Mouse (Mus musculus): ENCODE results near the gene Acsm2. TPM values are rescaled to one million over a fixed set of nuclear protein-coding genes. Genes with fewer than 3 reads are reported as not detected.

Acsm2 gene
- polyA plus RNA-seq, 1 experiment: not detected

GRCm38 (mm10) chr7:119617593-119617992, 63.5 kb downstream of the Acsm2 start:
- no peak for TF ChIP-seq CEBPB (IDR thresholded peaks at IDR 0.05; ENCODE audit: low read depth)
- no peak for TF ChIP-seq MAX (IDR thresholded peaks at IDR 0.05)
- no peak for TF ChIP-seq MYOG (IDR thresholded peaks at IDR 0.05; ENCODE audit: control insufficient read depth, extremely low read depth, insufficient read length)
- TF ChIP-seq CTCF (IDR thresholded peaks at IDR 0.05; ENCODE audit: control insufficient read depth, insufficient read depth, insufficient read length): no peak
- no peak for TF ChIP-seq USF1 (IDR thresholded peaks at IDR 0.05; ENCODE audit: low read depth)
- no peak for TF ChIP-seq FOSL1 (IDR thresholded peaks at IDR 0.05; ENCODE audit: insufficient read depth, low read length, poor library complexity, severe bottlenecking)
- TF ChIP-seq MYOD1 (IDR thresholded peaks at IDR 0.05; ENCODE audit: control insufficient read depth, insufficient read length, low read depth): no peak
- Histone ChIP-seq H3K36me3 (ENCODE audit: control insufficient read depth, insufficient read depth) (no peaks in the 10 kb centered on the region), H3ac (ENCODE audit: control insufficient read depth, insufficient read length, low read depth) (no peak overlapping the region), H3K27me3 (ENCODE audit: control insufficient read depth, insufficient read depth, insufficient read length) (no peaks in the 10 kb centered on the region), H3K4me3 (ENCODE audit: insufficient read depth, poor library complexity, severe bottlenecking) (no peak overlapping the region), H3K79me2 (ENCODE audit: control insufficient read depth, insufficient read depth) (no peaks in the 10 kb centered on the region), H3K79me3 (ENCODE audit: low read depth) (no peaks in the 10 kb centered on the region)

GRCm38 (mm10) chr7:119618209-119618935, 64.2 kb downstream of the Acsm2 start:
- Histone ChIP-seq H3ac (ENCODE audit: control insufficient read depth, insufficient read length, low read depth) (no peak overlapping the region), H3K79me3 (ENCODE audit: low read depth) (no peaks in the 10 kb centered on the region), H3K79me2 (ENCODE audit: control insufficient read depth, insufficient read depth) (no peaks in the 10 kb centered on the region), H3K36me3 (ENCODE audit: control insufficient read depth, insufficient read depth) (no peaks in the 10 kb centered on the region), H3K27me3 (ENCODE audit: control insufficient read depth, insufficient read depth, insufficient read length) (no peaks in the 10 kb centered on the region), H3K4me3 (ENCODE audit: insufficient read depth, poor library complexity, severe bottlenecking) (no peak overlapping the region)
- TF ChIP-seq CTCF (IDR thresholded peaks at IDR 0.05; ENCODE audit: control insufficient read depth, insufficient read depth, insufficient read length): no peak
- TF ChIP-seq MYOG (IDR thresholded peaks at IDR 0.05; ENCODE audit: control insufficient read depth, extremely low read depth, insufficient read length): no peak
- TF ChIP-seq MAX (IDR thresholded peaks at IDR 0.05): no peak
- no peak for TF ChIP-seq USF1 (IDR thresholded peaks at IDR 0.05; ENCODE audit: low read depth)
- no peak for TF ChIP-seq FOSL1 (IDR thresholded peaks at IDR 0.05; ENCODE audit: insufficient read depth, low read length, poor library complexity, severe bottlenecking)

GRCm38 (mm10) chr7:119620157-119620556, 66.0 kb downstream of the Acsm2 start:
- no peaks in the 10 kb centered on the region for H3K79me2 ChIP-seq (ENCODE audit: control insufficient read depth, insufficient read depth)
- no peaks in the 10 kb centered on the region for H3K27me3 ChIP-seq (ENCODE audit: control insufficient read depth, insufficient read depth, insufficient read length)
- TF ChIP-seq FOSL1 (IDR thresholded peaks at IDR 0.05; ENCODE audit: insufficient read depth, low read length, poor library complexity, severe bottlenecking): no peak
- H3ac ChIP-seq (ENCODE audit: control insufficient read depth, insufficient read length, low read depth): no peak overlapping the region
- H3K36me3 ChIP-seq (ENCODE audit: control insufficient read depth, insufficient read depth): no peaks in the 10 kb centered on the region
- no peak overlapping the region for H3K4me3 ChIP-seq (ENCODE audit: insufficient read depth, poor library complexity, severe bottlenecking)
- no peaks in the 10 kb centered on the region for H3K79me3 ChIP-seq (ENCODE audit: low read depth)

- Histone ChIP-seq H3K79me2 (ENCODE audit: control insufficient read depth, insufficient read depth) (no peaks in the 10 kb centered on the region), H3K4me3 (ENCODE audit: insufficient read depth, poor library complexity, severe bottlenecking) (no peak overlapping the region), H3ac (ENCODE audit: control insufficient read depth, insufficient read length, low read depth) (no peak overlapping the region), H3K79me3 (ENCODE audit: low read depth) (no peaks in the 10 kb centered on the region), H3K27me3 (ENCODE audit: control insufficient read depth, insufficient read depth, insufficient read length) (no peaks in the 10 kb centered on the region), H3K36me3 (ENCODE audit: control insufficient read depth, insufficient read depth) (no peaks in the 10 kb centered on the region)
- TF ChIP-seq MAX (IDR thresholded peaks at IDR 0.05) (no peak), MYOD1 (IDR thresholded peaks at IDR 0.05; ENCODE audit: control insufficient read depth, insufficient read length, low read depth) (no peak)
Observed at GRCm38 (mm10) chr7:119638773-119639172, 84.6 kb downstream of the Acsm2 start.

- H3K36me3 ChIP-seq (ENCODE audit: control insufficient read depth, insufficient read depth): no peaks in the 10 kb centered on the region
- H3ac ChIP-seq (ENCODE audit: control insufficient read depth, insufficient read length, low read depth): no peak overlapping the region
- TF ChIP-seq FOSL1 (IDR thresholded peaks at IDR 0.05; ENCODE audit: insufficient read depth, low read length, poor library complexity, severe bottlenecking): no peak
- TF ChIP-seq USF1 (IDR thresholded peaks at IDR 0.05; ENCODE audit: low read depth): no peak
- no peak for TF ChIP-seq CEBPB (IDR thresholded peaks at IDR 0.05; ENCODE audit: low read depth)
- TF ChIP-seq MYOG (IDR thresholded peaks at IDR 0.05; ENCODE audit: control insufficient read depth, extremely low read depth, insufficient read length): no peak
- TF ChIP-seq MYOD1 (IDR thresholded peaks at IDR 0.05; ENCODE audit: control insufficient read depth, insufficient read length, low read depth): no peak
Observed at GRCm38 (mm10) chr7:119642307-119642706, 88.2 kb downstream of the Acsm2 start.

More at GRCm38 (mm10) chr7:119642307-119642706, 88.2 kb downstream of the Acsm2 start:
- H3K4me3 ChIP-seq (ENCODE audit: insufficient read depth, poor library complexity, severe bottlenecking): no peak overlapping the region
- no peaks in the 10 kb centered on the region for H3K27me3 ChIP-seq (ENCODE audit: control insufficient read depth, insufficient read depth, insufficient read length)
- H3K79me2 ChIP-seq (ENCODE audit: control insufficient read depth, insufficient read depth): no peaks in the 10 kb centered on the region
- H3K79me3 ChIP-seq (ENCODE audit: low read depth): no peaks in the 10 kb centered on the region

Other genes with a start within 250 kb of the Acsm2 start
- gene Gp2, start 95.1 kb upstream of the Acsm2 start, polyA plus RNA-seq (2012; fragmentation: generic; extraction: Trizol): not detected
- not detected for gene Umod, start 75.1 kb upstream of the Acsm2 start, polyA plus RNA-seq (2012; fragmentation: generic; extraction: Trizol)
- gene Acsm5, start 34.9 kb upstream of the Acsm2 start, polyA plus RNA-seq (2012; fragmentation: generic; extraction: Trizol): not detected
- gene Pdilt, start 30.9 kb upstream of the Acsm2 start, polyA plus RNA-seq (2012; fragmentation: generic; extraction: Trizol): not detected
- not detected for gene Acsm1, start 52.7 kb downstream of the Acsm2 start, polyA plus RNA-seq (2012; fragmentation: generic; extraction: Trizol)
- not detected for gene Acsm4, start 135.7 kb downstream of the Acsm2 start, polyA plus RNA-seq (2012; fragmentation: generic; extraction: Trizol)
- 20.2 TPM for gene Thumpd1, start 166.5 kb downstream of the Acsm2 start, polyA plus RNA-seq (2012; fragmentation: generic; extraction: Trizol)
- 0.02 TPM for gene Acsm3, start 206.6 kb downstream of the Acsm2 start, polyA plus RNA-seq (2012; fragmentation: generic; extraction: Trizol)
- 3.5 TPM for gene Rexo5, start 239.7 kb downstream of the Acsm2 start, polyA plus RNA-seq (2012; fragmentation: generic; extraction: Trizol)
- gene Eri2, start 239.7 kb downstream of the Acsm2 start, polyA plus RNA-seq (2012; fragmentation: generic; extraction: Trizol): 3.3 TPM

All from C2C12 (cell line).